Mouse (Mus musculus) heart, adult 18-20 months (tissue): ENCODE data around the gene Bcl2a1a. TPM values are rescaled to one million over a fixed set of nuclear protein-coding genes. Genes with fewer than 3 reads are reported as not detected.
A peak's percentile ranks its signal among the peaks of the same experiment; 100 is the strongest.
"Not testable (repeated sequence)": the region's sequence is repeated elsewhere in the genome, so short reads cannot be mapped to it uniquely, and the experiment has no call there.

Source experiments
- DNase-seq, 2 experiments: peaks; one replicate each; pipeline ENCODE4 v3.0.0; 2021 to 2022; ENCODE audit warnings: mixed read lengths in 1 of 2
- long read RNA-seq, 2 experiments: library from polyadenylated mRNA; stranded (forward); transcript quantifications; one replicate each; pipeline ENCODE4 v2.0.0; 2021
- total RNA-seq, 2 experiments: library from RNA; stranded (reverse); gene quantifications; 2 replicates each; pipeline ENCODE4 v1.2.3; 2021

The Bcl2a1a gene
- under 1 TPM; 0.57 to 0.62 TPM for total RNA-seq
- long read RNA-seq, experiment 1: 0 reads
- long read RNA-seq, experiment 2: 0 reads

DNA sequence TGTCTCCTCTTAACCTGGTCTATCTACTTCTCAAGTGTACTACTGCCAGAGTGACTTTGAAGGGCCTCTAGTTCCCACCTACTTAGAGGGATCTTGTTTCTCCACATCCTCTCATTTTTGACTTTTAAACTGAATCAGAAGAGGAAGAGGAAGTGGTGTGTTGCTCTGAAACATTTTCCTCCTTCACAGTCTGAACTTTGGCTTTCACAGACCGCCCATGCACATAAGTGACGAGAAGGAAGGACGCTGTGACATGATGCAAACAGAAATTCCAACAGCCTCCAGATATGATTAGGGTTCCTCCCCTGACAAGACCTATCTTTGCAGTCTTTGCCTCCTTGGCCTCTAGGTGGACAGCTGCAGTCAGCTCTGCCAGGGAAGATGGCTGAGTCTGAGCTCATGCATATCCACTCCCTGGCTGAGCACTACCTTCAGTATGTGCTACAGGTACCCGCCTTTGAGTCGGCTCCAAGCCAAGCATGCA is at the start of gene Bcl2a1a:
Gene Bcl2a1a, plus strand, starts transcription at position 231 of the 484 bp plus-strand sequence.
- DNase-seq: peak; percentile 11 to 16

DNA sequence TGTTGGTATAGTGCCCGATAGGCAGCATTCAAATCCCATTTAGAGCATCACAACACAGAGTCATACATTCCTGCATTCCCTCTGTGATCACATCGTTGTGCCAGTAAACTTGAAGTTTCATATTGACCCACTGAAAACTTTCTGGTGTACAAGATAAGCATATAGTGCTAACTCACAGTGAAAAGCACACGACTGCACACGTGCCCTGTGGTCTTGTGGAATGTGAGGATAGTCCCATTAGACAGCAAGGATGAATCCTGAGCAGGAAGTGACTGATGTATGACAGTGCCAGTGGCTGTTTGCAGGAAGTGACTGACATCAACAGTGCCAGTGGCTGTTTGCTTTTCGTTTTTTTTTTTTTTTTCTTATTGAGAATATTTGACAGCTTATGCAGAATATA is 40.1 kb upstream of the Bcl2a1a start:
- DNase-seq: not testable (repeated sequence)

DNA sequence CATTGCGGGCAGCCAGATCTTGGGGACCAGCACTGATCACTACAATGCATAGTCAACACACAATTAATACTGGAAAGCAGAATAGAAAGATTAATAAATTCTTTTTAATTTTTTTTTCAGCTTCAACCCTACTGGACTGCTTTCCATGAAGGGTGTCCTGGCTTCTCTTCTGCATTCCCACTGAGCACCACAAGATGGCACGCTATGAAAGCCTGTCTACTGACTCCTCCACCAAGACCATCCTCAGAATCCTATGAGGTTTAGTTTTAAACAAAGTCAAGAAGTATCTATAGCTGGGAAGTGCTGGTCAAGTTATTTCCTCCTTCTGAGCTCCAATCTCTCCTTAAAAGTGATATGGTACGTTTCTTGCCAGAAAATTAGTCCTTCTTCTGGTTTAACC is 18.4 kb upstream of the Bcl2a1a start:
- not testable (repeated sequence) for DNase-seq

DNA sequence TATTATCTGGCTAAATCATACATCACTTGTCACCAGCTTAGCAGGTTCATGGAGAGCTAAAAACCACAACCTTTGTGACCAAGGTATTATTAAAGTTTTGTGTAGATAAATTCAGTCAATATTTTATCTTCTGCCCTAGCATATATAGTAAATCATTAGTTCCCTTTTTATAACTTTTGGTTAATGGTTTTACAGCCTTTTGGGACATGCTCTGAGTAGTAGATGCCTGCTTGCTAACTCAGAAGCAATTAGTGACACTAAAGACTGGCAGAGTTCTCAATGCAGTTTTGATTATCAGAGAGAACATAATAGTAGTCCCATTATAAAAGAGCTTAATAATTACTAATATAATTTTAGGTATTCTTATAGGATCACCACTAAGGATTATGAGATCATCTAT is 5.2 kb upstream of the Bcl2a1a start:
- not testable (repeated sequence) for DNase-seq

DNA sequence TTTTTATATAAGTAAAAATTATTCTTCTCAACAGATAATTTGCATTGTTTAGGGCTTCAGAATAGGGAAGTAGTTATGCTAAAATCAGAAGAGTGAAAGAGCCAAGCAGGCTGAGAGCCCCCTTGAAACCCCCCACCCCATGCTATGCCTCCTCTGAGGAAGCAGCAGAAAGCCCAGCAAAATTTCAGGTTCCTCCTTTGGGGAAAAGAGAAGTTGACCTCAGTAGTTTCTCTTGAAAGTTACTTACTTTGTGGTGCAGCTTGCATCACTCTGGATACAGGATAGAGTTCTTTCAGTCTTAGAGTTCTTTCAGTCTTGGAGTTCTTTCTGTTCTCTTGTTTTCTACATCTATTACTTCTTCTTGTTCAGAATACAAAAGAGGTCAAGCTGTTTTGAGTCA is 3.5 kb upstream of the Bcl2a1a start:
- peak; percentile 8 to 30 for DNase-seq

DNA sequence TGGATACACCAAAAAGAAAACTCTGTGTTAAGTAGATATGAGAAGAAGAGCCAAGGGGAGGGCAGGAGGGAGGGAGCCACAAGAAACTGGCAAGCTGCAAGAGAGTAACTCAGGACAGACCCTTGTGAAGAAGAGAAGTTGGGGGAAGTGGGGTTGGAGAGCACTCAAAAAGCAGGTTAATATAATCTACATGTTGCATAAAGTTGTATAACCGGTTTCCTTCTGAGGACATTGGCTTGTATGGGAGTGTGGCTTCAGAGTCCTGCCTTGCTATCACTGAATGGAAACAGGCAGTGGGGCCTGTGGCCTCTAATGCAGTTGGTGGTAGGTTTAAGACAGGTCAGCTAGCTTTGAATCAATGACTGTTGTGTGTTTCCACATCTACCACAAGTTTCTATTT is 1.5 kb upstream of the Bcl2a1a start:
- DNase-seq: not testable (repeated sequence)

DNA sequence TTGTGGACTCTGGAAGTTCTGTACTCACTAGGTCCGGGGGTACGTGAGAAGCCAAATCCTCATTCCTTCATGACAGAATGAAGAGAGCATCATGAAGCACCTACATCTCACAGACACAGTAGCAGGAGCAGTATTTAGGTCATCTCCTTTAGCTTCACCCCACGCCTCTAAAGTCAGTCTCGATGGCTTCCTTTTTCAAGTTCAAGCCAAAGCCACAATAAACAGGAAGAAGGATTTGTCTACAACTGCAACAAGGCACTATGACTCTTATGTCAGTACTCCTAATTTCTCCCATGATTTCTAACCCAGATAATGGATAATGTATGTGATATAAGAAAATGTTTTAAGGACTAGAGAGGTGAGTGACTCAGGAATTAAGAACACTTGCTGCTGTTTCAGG is 665 bp upstream of the Bcl2a1a start:
- DNase-seq: not testable (repeated sequence)

DNA sequence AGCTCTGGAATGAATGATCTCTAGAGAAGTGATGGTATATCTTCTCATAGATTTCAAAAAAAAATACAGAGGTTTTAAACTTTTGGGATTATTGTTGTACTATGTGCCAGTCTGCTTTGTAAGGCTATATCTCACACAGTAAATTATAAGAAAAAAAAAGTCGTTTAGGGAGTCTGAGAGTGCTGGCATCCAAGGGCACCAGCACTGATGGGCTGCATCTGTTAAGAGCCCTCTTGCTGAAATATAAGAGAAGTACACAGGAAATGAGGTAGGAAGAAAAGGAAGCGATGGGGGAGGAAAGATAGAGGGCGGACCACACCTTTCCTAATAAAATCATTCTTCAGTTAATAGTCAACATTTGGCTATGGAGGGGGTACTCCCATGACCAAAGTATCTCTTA is 2.2 kb downstream of the Bcl2a1a start:
- DNase-seq: no peak

DNA sequence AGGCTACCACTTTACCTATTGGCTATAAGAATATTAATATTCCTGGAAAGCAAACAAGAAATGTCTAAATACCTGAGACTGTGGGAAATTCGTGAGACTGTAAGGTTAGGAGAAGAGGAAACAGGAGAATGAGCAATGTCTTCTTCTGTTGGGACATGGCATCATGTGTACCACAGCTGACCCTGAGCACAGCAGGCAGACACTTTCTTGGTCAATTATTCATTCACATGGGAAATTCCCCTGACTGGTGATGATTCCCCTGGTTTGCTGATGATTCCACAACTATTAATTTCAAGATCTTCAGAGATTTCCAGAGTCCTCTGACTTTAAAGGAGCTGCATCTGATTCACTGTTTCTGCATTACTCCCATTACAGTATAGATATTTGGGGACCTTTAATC is 3.3 kb downstream of the Bcl2a1a start:
- not testable (repeated sequence) for DNase-seq

DNA sequence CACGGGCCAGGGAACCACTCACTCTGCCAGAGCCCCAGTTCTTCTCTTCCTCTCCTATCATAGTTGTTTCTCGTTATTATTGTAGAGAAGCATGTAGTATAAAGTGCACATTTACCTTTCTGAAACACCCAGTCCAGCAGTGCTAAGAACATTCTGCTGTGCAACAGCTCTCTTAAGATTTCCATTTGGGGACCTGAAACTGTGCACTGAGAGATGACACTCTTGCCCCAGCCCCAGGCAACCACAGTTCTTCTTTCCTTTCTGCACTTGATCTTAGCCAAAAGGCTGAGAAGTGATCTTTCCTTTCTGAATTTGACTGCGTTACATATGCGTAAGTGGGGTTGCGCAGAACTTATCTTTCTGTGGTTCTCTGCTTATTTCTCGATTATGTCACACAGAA is 9.8 kb downstream of the Bcl2a1a start:
- DNase-seq: not testable (repeated sequence)

DNA sequence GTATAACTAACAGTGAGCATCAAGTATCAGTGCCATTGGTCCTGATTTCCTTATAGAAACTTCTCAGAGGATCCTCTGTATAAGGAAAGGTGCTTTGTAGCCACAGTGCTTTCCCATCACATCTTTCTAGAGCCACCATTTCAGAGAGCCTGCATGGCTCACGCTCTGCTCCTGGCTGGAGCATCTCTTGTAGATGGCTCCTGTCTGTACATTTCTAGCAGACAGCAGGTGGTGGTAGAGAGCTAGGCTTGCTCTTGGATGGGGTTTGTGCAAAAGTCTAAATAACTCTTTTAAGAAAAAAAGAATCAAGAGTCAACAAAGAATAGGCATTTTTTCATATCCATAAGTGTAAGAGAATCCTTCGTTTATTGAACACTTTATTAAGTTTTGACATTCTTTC is 12.8 kb downstream of the Bcl2a1a start:
- not testable (repeated sequence) for DNase-seq

DNA sequence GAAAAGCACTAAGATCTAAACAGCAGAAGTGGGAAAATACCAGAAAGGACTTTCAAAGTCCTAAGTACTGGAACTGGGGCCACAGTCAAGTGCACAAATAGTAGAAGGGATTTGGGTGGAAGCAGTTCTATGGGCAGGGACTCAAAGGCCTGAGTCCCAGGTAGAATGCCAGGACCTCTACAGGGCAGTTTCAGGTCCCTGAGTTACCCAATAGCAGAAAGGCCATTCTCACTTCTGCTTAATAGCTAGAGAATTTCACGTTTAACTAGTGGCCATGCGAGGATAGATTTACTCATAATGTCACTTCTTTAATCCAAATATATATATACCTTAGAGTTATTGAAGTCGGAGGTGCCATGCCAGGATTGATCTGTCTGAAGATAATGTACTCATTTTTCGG is 20.2 kb downstream of the Bcl2a1a start:
- not testable (repeated sequence) for DNase-seq

DNA sequence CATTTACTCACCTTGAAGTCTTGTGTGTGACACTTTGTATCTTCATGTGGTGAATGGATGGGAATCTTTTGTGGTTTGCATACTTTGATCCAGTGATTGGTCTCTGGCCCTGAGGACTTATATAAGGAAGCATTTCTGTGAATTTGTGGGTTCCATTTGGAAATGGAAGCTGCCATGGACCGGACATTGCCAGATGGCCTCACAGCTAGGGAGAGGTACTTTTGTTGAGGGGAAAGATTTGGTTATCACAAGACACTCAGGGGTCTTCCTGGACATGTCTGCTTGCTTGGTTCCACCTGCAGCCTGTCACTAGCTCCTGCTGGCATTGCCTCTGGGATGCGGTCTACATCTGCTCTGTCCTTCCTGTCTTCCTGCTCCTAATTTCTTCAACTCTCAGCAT is 23.1 kb downstream of the Bcl2a1a start:
- DNase-seq: not testable (repeated sequence)

DNA sequence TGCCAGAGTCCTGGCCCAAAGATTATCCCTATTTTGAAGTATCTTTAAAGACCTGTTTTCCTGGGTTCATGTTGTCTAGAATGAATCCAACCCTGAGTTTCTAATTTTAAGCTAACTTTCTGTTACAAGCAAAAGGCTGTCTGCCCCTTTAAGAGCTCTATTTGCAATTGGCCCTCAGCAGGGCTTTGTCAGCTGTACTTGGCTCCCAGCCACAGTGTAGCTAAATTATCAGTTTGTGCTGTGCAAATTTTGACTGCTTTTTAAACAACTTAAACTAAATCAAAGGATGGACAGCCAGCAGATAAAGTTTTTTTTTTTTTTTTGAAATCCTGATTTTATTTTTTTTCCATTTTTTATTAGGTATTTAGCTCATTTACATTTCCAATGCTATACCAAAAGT is 44.8 kb downstream of the Bcl2a1a start:
- not testable (repeated sequence) for DNase-seq

Other genes starting within 250 kb of the Bcl2a1a start
- gene Mthfsl, start 236.6 kb upstream of the Bcl2a1a start, total RNA-seq: 10 to 100 TPM; 14.3 to 20.7 TPM
- 1 to 10 TPM in 1 of 2 experiments, under 1 TPM in 1; 0.72 to 2.0 TPM for gene Bcl2a1d, start 225.0 kb upstream of the Bcl2a1a start, total RNA-seq
- gene Trim43c, start 117.7 kb upstream of the Bcl2a1a start, total RNA-seq: not detected
- gene Trim43b, start 135.9 kb downstream of the Bcl2a1a start, total RNA-seq: under 1 TPM in 1 of 2 experiments, not detected in 1; 0.46 TPM
- 1 to 10 TPM in 1 of 2 experiments, under 1 TPM in 1; 0.79 to 1.8 TPM for gene Bcl2a1b, start 242.3 kb downstream of the Bcl2a1a start, total RNA-seq
- gene Gm29094, start 242.5 kb downstream of the Bcl2a1a start, total RNA-seq: 1 to 10 TPM in 1 of 2 experiments, not detected in 1; 1.9 TPM